Mouse (Mus musculus) Patski (cell line): ENCODE measurements at regions not wholly inside any gene's neighbourhood (a gene's known extent, or its start where the extent isn't known, plus 50 kb on each side); places are given as distances from the start of the nearest gene placed in this dataset.

Experiments used
- ATAC-seq: fragments of 100-300 bp; one replicate; pipeline ENCODE4 v1.8.0; 2021
- CTCF ChIA-PET: fragments of 350-600 bp; sonication (Branson Sonifier 250); formaldehyde crosslinking; loops from one replicate; lab custom pipeline; 2022; ENCODE audit warnings: inconsistent platforms; lab: Charles Lee
- POLR2A ChIA-PET: fragments of 350-600 bp; sonication (Branson Sonifier 250); formaldehyde crosslinking; loops from one replicate; lab custom pipeline; 2022; ENCODE audit warnings: antibody characterized with exemption, inconsistent platforms; lab: Charles Lee
- DNase-seq: peaks from one replicate; pipeline ENCODE4 v3.0.0-alpha.2; 2011; ENCODE audit warnings: low read depth, low spot score
- H3K27me3 ChIP-seq: fragments of 371-371 bp; one replicate; pipeline ENCODE4 v1.5.1; 2021
- CTCF ChIP-seq: fragments of 100-300 bp; IDR thresholded peaks from one replicate; pipeline ENCODE4 v1.5.1; 2021
- in situ Hi-C: fragments of 300-500 bp; cut with MboI; formaldehyde crosslinking; loops from 3 replicates; pipeline ENCODE4 v1.11.1; 2018; ENCODE audit warnings: low pct_unique_long_range_greater_than_20kb, mixed read lengths

GRCm38 (mm10) chr16:97234321-97234720, 63.8 kb upstream of the Dscam start:
- no peak for TF ChIP-seq CTCF
- ChIA-PET CTCF (no interaction called here), POLR2A (interaction anchor here (0.7 kb wide), 2 partner anchors 17 to 18 kb away, joined by 3 read pairs; no protein-coding TSS in a partner anchor)
- DNase-seq, result no peak
- H3K27me3 ChIP-seq, result no peaks in the 10 kb centered on the region
- no peak for ATAC-seq
- in situ Hi-C loops, result no loop called here

- in situ Hi-C loops, result no loop called here
- H3K27me3 ChIP-seq, result no peaks in the 10 kb centered on the region
- ATAC-seq (no peak), DNase-seq (no peak)
- CTCF ChIA-PET, result no interaction called here
- POLR2A ChIA-PET, result no interaction called here
- TF ChIP-seq CTCF, result no peak
Measured at GRCm38 (mm10) chr16:97239626-97240025, 69.1 kb upstream of the Dscam start.

GRCm38 (mm10) chr16:97240085-97240484, 69.5 kb upstream of the Dscam start:
- in situ Hi-C loops, result no loop called here
- CTCF ChIA-PET, result no interaction called here
- no peaks in the 10 kb centered on the region for H3K27me3 ChIP-seq
- POLR2A ChIA-PET, result no interaction called here
- DNase-seq, result no peak
- TF ChIP-seq CTCF, result no peak
- no peak for ATAC-seq

GRCm38 (mm10) chr16:97240859-97241360, 70.4 kb upstream of the Dscam start:
- ChIA-PET CTCF (no interaction called here), POLR2A (no interaction called here)
- no peak for TF ChIP-seq CTCF
- ATAC-seq, result no peak
- no peak for DNase-seq
- in situ Hi-C loops, result no loop called here
- H3K27me3 ChIP-seq, result no peaks in the 10 kb centered on the region

- ChIA-PET CTCF (no interaction called here), POLR2A (no interaction called here)
- DNase-seq (no peak), ATAC-seq (no peak)
- H3K27me3 ChIP-seq, result no peaks in the 10 kb centered on the region
- in situ Hi-C loops, result no loop called here
- TF ChIP-seq CTCF, result no peak
Measured at GRCm38 (mm10) chr16:97241639-97242038, 71.1 kb upstream of the Dscam start.

- in situ Hi-C loops, result no loop called here
- CTCF ChIA-PET, result no interaction called here
- H3K27me3 ChIP-seq, result no peaks in the 10 kb centered on the region
- DNase-seq, result no peak
- ATAC-seq, result no peak
- POLR2A ChIA-PET, result no interaction called here
- no peak for TF ChIP-seq CTCF
Measured at GRCm38 (mm10) chr16:97250488-97250887, 79.9 kb upstream of the Dscam start.

GRCm38 (mm10) chr16:97252551-97252950, 82.0 kb upstream of the Dscam start:
- ChIA-PET CTCF (interaction anchor here (1.2 kb wide), 1 partner anchor 38 kb away, joined by 3 read pairs; no protein-coding TSS in a partner anchor), POLR2A (no interaction called here)
- in situ Hi-C loops, result no loop called here
- H3K27me3 ChIP-seq, result no peaks in the 10 kb centered on the region
- ATAC-seq, result no peak
- DNase-seq, result no peak
- no peak for TF ChIP-seq CTCF

GRCm38 (mm10) chr16:97252997-97253635, 82.6 kb upstream of the Dscam start:
- in situ Hi-C loops, result no loop called here
- ChIA-PET POLR2A (no interaction called here), CTCF (interaction anchor here (1.2 kb wide), 1 partner anchor 38 kb away, joined by 3 read pairs; no protein-coding TSS in a partner anchor)
- ATAC-seq (no peak), DNase-seq (no peak)
- no peaks in the 10 kb centered on the region for H3K27me3 ChIP-seq
- TF ChIP-seq CTCF, result peak; percentile 12

GRCm38 (mm10) chr16:97258821-97259220, 88.3 kb upstream of the Dscam start:
- no peak for DNase-seq
- peaks cover 9% of the 10 kb centered on the region for H3K27me3 ChIP-seq
- TF ChIP-seq CTCF, result no peak
- ChIA-PET CTCF (no interaction called here), POLR2A (no interaction called here)
- ATAC-seq, result no peak
- in situ Hi-C loops, result no loop called here

- ATAC-seq, result no peak
- no peak for DNase-seq
- CTCF ChIA-PET, result interaction anchor here (0.6 kb wide), 1 partner anchor 182 kb away, joined by 3 read pairs; no protein-coding TSS in a partner anchor
- H3K27me3 ChIP-seq, result peaks cover 9% of the 10 kb centered on the region
- TF ChIP-seq CTCF, result no peak
- in situ Hi-C loops, result no loop called here
- POLR2A ChIA-PET, result no interaction called here
Measured at GRCm38 (mm10) chr16:97263451-97263850, 92.9 kb upstream of the Dscam start.

GRCm38 (mm10) chr16:97270417-97271133, 86.0 kb upstream of the Bace2 start:
- POLR2A ChIA-PET, result no interaction called here
- TF ChIP-seq CTCF, result no peak
- no peak for ATAC-seq
- no peaks in the 10 kb centered on the region for H3K27me3 ChIP-seq
- no peak for DNase-seq
- CTCF ChIA-PET, result no interaction called here
- in situ Hi-C loops, result no loop called here
